Mouse (Mus musculus) 3T3-L1 (cell line): ENCODE results near the gene Prl8a6.

Source experiments
- DNase-seq: peaks from one replicate; pipeline ENCODE4 v3.0.0-alpha.2; 2015; ENCODE audit warnings: low read depth, low spot score

Prl8a6 gene

GRCm38 (mm10) chr13:27438588-27438987, at the start of gene Prl8a6:
TSS of gene Prl8a6 (minus strand) at chr13:27438688.
- DNase-seq = no peak

- DNase-seq = peak; percentile 67
Measured at GRCm38 (mm10) chr13:27433159-27433558, 5.3 kb downstream of the Prl8a6 start.

GRCm38 (mm10) chr13:27413640-27414039, 24.8 kb downstream of the Prl8a6 start:
- peak; percentile 18 for DNase-seq

- DNase-seq = peak; percentile 23
Measured at GRCm38 (mm10) chr13:27399061-27399724, 39.3 kb downstream of the Prl8a6 start.

GRCm38 (mm10) chr13:27390746-27391145, 47.7 kb downstream of the Prl8a6 start, which contains the start of gene Prl2b1:
TSS of gene Prl2b1 (minus strand) at chr13:27390846.
- no peak for DNase-seq
